Mouse (Mus musculus) limb, embryonic 14.5 days (tissue): ENCODE measurements at regions not wholly inside any gene's neighbourhood (a gene's known extent, or its start where the extent isn't known, plus 50 kb on each side); places are given as distances from the start of the nearest gene placed in this dataset.
"Not testable (repeated sequence)": the region's sequence is repeated elsewhere in the genome, so short reads cannot be mapped to it uniquely, and the experiment has no call there.

ENCODE experiments used
- ATAC-seq: fragments of 200-750 bp; cut with Nextera tagmentation; 2 replicates; pipeline ENCODE4 v1.8.0; 2017; ENCODE audit warnings: low read depth, moderate number of reproducible peaks, moderate TSS enrichment; ENCODE audit not compliant: low FRiP score
- DNase-seq: peaks from one replicate; pipeline ENCODE4 v3.0.0-alpha.2; 2015; ENCODE audit warnings: low spot score
- H3K27ac ChIP-seq: fragments of 300-500 bp; sonication (generic); replicated peaks from 2 replicates; pipeline ENCODE4 v1.5.1; 2014; ENCODE audit warnings: low read depth, mild to moderate bottlenecking, low read length, moderate library complexity, mixed read lengths
- H3K27me3 ChIP-seq: fragments of 300-500 bp; sonication (generic); 2 replicates; pipeline ENCODE4 v1.6.1; 2014; ENCODE audit warnings: low read length, mixed read lengths; ENCODE audit not compliant: control insufficient read depth, insufficient read depth
- H3K36me3 ChIP-seq: fragments of 300-500 bp; sonication (generic); 2 replicates; pipeline ENCODE4 v1.6.1; 2014; ENCODE audit warnings: mild to moderate bottlenecking, low read length, moderate library complexity, mixed read lengths; ENCODE audit not compliant: control insufficient read depth, insufficient read depth
- H3K4me1 ChIP-seq: fragments of 300-500 bp; sonication (generic); 2 replicates; pipeline ENCODE4 v1.6.1; 2014; ENCODE audit warnings: antibody characterized with exemption, low read length, mixed read lengths; ENCODE audit not compliant: control insufficient read depth, insufficient read depth
- H3K4me2 ChIP-seq: fragments of 300-500 bp; sonication (generic); replicated peaks from 2 replicates; pipeline ENCODE4 v1.6.1; 2014; ENCODE audit warnings: low read depth, mild to moderate bottlenecking, low read length, moderate library complexity; ENCODE audit not compliant: severe bottlenecking
- H3K4me3 ChIP-seq: fragments of 300-500 bp; sonication (generic); replicated peaks from 2 replicates; pipeline ENCODE4 v1.5.1; 2014; ENCODE audit warnings: low read length
- H3K9ac ChIP-seq: fragments of 300-500 bp; sonication (generic); 2 replicates; pipeline ENCODE4 v1.6.1; 2014; ENCODE audit warnings: mild to moderate bottlenecking, low read depth, low read length, moderate library complexity; ENCODE audit not compliant: severe bottlenecking
- H3K9me3 ChIP-seq: fragments of 300-500 bp; sonication (generic); 2 replicates; pipeline ENCODE4 v1.6.1; 2016; ENCODE audit warnings: low read length; ENCODE audit not compliant: control insufficient read depth
- WGBS: fragments of 180-500 bp; shearing (Covaris S2); extraction: QIAGEN DNeasy Blood & Tissue Kit; methylation state at CpG from one replicate; pipeline ENCODE4 v1.1.7; 2014; 5-methylcytosine and 5-hydroxymethylcytosine counted together

DNA sequence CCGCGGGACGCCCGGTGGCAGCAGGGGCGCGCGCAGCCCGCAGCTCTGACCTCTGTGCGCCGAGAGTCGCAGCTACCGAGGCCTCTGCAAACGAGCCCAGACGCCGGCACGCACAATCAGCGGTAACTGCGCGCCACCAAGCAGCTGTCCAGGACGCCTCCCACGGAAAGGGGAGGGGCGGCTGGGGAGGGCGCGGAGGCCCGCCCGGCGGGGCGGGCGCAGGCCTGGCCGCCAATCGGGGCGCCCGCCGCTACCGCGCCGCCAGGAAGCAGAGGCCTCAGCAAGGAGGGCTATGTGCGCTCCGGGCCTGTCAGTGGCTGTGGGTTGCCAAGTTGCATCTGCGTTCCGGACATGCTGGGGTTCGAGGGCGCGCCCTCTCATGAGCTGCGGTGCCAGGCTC lies 613.3 kb upstream of the Ywhaq start:
- DNase-seq, H3K9ac ChIP-seq, H3K36me3 ChIP-seq, ATAC-seq, H3K27ac ChIP-seq, H3K27me3 ChIP-seq, H3K4me1 ChIP-seq, H3K9me3 ChIP-seq: not testable (repeated sequence)
- 9% methylated on average over 8 of the region's 45 CpGs for WGBS
- Histone ChIP-seq H3K4me2 (peak overlapping the region; percentile 17; the same call in 1 of the 2 replicates), H3K4me3 (peak overlapping the region; percentile 25)

DNA sequence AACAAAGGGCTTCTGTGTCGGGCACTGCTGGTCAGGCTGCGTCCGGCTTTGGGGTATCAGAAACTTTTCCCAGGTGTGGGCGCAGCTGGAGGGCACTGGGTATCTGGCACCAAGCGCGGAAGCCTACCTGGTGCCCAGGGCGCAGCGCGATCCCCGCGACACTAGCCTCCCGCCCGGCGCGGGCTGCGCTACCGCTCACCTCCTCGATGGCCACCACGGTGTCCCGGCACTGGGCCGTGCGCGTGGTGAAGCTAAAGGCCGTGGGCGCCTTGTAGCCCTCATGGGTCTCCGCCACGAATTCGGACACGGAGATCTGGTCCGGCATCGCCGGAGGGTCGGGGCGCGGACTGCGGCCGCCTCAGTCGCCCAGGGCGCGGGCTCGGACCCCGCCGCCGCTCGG lies 612.8 kb upstream of the Ywhaq start:
- H3K36me3 ChIP-seq, ATAC-seq, H3K27ac ChIP-seq, H3K9ac ChIP-seq, H3K4me1 ChIP-seq, DNase-seq, H3K27me3 ChIP-seq, H3K9me3 ChIP-seq: not testable (repeated sequence)
- Histone ChIP-seq H3K4me3 (peak overlapping the region; percentile 25), H3K4me2 (peak overlapping the region; percentile 17; the same call in 1 of the 2 replicates)
- WGBS, result 9% methylated on average over 28 of the region's 45 CpGs
